Mouse (Mus musculus) heart, postnatal 14 days (tissue): Measurements from ENCODE around the gene Sri. TPM values are rescaled to one million over a fixed set of nuclear protein-coding genes. Genes with fewer than 3 reads are reported as not detected.
"Not testable (repeated sequence)": the region's sequence is repeated elsewhere in the genome, so short reads cannot be mapped to it uniquely, and the experiment has no call there.

Experiments used
- DNase-seq, 2 experiments: peaks; one replicate each; pipeline ENCODE4 v3.0.0; 2021 to 2022
- intact Hi-C: fragments of 180-260 bp; cut with DNase I; formaldehyde crosslinking; loops from one replicate; pipeline ENCODE4 v1.15.1; 2025
- long read RNA-seq, 2 experiments: library from polyadenylated mRNA; stranded (forward); transcript quantifications; one replicate each; pipeline ENCODE4 v2.0.0; 2021
- total RNA-seq, 2 experiments: library from RNA; stranded (reverse); gene quantifications; 2 replicates each; pipeline ENCODE4 v1.2.3; 2021

The Sri gene
- total RNA-seq: 100 to 1,000 TPM; 116 to 119 TPM
- long read RNA-seq, experiment 1, transcript Sri-205 (8 exons, 2,251 nt): major isoform, 98 of 110 reads
- long read RNA-seq, experiment 1, partial matches to known transcripts: 2 of 110 reads
- long read RNA-seq, experiment 1, other reads (novel, unspliced or antisense): 10 of 110 reads
- long read RNA-seq, experiment 2, transcript Sri-205 (8 exons, 2,251 nt): major isoform, 62 of 71 reads
- long read RNA-seq, experiment 2, partial matches to known transcripts: 2 of 71 reads
- long read RNA-seq, experiment 2, other reads (novel, unspliced or antisense): 7 of 71 reads

DNA sequence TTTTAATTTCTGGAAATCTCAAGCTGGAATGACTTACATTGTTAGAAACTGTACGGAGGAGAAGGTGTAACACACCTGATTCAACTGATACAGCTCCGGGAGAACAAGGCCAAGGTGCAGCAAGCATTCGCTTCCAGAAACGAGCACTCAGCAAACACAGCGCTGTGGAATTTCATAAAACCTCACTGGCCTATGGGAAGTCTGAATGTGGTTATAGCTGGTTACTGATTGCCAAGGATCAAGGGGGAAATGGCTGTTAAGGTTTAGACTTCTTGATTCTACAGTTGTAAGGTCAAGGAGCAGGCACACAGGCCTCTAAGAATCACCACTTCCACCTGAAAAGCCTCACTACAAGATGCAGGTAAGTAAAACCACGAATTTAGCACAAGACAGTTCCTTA is at the start of gene Sri:
TSS of gene Sri (plus strand) at position 224 of the 400 bp plus-strand sequence.
- intact Hi-C loops: no loop called here
- no peak for DNase-seq

DNA sequence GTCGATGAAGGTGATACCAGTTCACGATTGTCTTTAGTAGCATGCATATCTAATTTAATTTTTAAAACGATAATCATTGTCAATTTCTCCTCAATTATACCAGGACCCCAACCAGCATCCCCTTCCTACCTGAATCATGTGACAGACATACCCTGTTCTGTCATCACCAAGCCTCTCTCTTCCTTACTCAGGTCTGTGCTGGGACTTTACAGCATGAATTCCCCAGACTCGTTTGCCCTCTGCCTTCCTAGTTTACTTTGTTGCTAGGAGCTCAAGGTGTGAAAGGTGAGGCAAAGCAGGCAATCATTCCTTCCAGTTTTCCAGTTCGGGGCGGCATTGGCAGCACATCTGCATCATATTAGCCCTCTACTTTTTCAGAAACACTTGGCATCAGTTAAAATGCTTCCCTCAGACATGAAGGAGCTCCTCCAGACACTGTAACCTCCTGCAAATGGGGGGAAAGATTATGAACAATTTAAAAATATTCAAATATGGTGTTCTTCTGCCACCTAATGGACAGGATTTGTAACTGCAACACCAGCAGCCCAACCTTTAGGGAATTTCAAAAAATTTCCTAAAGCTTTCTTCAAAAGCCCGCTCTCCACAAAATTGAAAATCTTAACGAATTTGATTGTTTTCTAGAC is 49.4 kb upstream of the Sri start:
- intact Hi-C loops: loop anchor here (10.0 kb wide), 1 partner anchor 652 kb away; the partner anchor contains the start of gene Zfp804b
- DNase-seq: no peak

DNA sequence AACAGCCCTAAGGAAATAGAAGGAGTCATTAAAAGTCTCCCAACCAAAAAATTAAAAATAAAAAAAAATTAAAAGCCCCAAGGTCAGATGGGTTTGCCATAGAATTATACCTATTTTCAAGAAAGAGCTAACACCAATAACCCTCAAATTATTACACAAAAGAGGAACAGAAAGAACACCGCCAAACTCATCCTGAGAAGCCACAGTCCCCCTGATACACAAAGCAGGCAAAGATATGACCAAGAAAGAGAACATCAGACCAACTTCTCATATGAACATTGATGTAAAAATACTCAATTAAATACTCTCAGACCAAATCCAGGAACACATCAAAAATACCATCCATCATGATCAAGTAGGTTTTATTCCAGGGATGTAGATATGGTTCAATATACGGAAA is 48.8 kb upstream of the Sri start:
- intact Hi-C loops: loop anchor here (10.0 kb wide), 1 partner anchor 652 kb away; the partner anchor contains the start of gene Zfp804b

DNA sequence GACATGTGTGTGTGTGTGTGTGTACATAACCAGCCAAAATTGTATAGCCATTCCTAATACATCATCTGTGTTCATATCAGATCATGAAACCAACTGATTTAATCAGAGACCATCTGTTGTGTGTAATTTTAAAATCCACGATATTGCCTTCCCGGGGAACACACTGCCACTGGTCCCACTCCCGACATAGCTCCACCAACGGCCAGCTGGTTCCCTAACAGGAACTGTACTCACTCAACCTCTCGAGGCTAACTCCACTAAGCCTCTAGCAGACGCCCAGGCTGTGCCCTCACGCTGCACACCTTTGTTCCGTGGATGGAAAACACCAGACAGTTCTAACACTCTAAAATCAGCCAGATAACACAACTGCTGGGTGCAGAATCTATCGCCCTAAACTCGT is 45.4 kb upstream of the Sri start:
- intact Hi-C loops: no loop called here
- no peak for DNase-seq

More for the DNA sequence above, 48.8 kb upstream of the Sri start:
- no peak for DNase-seq

DNA sequence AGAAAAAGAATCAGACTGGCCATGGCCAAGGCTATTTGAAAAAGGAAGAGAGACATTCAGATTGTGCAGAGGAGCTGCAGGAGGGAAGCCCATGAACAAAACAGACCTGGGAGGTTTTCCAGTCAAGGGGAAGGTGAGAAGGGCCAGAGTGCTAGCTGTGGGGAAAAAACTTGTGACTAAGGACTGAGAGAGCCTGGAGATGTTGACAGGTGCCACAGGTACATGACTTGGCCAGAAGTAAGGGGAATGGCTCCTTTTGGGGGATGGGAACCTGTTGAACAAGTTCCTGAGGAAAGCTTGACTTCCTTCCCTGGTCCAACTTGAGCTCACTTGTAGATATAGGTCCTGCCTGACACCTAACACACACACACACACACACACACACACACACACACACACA is 43.1 kb upstream of the Sri start:
- no peak for DNase-seq
- intact Hi-C loops: no loop called here

DNA sequence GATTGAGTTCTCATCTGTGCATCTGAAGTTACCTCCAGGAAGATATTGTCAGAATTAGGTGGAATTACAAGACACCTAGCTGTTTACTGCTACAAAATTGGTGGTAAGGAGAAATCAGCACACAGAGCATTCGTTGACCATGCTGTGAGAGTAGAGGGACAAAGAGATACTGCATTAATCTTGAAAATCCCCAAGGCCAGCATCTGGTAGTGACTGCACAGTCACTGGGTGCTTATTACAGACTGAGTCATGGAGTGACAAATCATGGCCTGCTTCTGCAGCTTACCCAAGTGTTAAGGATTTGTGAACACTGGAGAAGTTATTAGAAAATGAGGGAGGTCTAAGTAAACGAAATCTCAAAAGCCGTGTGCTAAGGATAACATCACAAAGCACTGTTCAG is 32.6 kb upstream of the Sri start:
- no peak for DNase-seq
- intact Hi-C loops: no loop called here

DNA sequence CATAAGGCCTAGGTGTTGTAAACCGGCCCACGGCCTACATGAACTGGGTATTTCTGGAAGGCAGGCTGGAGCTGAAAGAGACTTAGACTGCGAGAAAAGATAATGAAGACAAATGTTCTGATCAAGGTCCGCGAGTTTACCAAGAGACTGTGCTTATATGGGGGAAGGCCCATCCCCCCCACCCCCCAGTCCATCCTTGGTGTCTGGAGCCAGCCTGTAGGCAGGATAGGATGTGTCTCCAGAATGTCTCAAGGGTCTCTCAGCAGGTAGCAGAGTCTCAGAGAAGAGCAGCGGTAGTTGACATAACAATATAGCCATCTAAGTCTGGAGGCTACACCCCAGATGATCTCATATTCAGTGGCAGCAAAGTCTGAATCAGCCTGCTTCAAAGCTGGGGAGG is 11.3 kb upstream of the Sri start:
- DNase-seq, intact Hi-C loops: not testable (repeated sequence)

DNA sequence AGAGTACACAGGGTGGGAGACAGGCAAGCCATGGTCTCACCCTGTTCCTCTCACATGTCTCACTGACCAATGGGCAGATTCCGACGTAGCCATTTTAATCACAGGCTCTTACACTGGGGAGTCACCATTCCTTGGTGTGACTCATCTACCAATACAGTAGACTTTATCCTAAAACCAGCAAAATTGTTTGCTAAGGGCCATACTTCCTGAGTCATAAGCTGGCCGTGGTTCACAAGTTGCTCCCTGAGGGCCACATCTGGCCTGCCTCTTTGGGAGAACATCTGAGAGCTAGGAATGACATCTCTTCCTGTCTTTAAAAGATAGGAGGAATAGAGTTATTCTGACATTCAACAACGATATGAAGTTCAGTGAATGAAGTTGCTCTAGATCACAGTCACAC is 7.9 kb downstream of the Sri start:
- intact Hi-C loops: no loop called here
- peak in 1 of 2 experiments; percentile 34 for DNase-seq

DNA sequence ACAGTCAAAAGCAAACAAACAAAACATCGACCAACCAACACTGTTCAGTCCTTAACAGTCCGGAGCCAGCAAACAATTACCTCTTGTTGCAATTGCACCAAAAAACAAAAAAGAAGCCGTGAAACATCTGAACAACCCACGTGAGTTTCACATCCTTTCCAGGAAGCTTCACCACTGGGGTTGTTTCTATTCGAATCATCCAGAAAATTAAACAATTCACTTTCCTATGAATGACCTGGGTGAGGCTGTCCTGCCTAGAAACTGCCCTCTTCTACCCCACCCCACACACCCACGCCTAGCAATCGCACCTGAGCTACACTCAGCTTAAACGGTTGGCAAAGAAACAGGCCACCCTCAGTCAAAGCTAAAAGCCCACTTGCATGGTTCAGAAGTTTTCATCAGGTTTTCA is 9.8 kb downstream of the Sri start:
- intact Hi-C loops: no loop called here
- DNase-seq: no peak

DNA sequence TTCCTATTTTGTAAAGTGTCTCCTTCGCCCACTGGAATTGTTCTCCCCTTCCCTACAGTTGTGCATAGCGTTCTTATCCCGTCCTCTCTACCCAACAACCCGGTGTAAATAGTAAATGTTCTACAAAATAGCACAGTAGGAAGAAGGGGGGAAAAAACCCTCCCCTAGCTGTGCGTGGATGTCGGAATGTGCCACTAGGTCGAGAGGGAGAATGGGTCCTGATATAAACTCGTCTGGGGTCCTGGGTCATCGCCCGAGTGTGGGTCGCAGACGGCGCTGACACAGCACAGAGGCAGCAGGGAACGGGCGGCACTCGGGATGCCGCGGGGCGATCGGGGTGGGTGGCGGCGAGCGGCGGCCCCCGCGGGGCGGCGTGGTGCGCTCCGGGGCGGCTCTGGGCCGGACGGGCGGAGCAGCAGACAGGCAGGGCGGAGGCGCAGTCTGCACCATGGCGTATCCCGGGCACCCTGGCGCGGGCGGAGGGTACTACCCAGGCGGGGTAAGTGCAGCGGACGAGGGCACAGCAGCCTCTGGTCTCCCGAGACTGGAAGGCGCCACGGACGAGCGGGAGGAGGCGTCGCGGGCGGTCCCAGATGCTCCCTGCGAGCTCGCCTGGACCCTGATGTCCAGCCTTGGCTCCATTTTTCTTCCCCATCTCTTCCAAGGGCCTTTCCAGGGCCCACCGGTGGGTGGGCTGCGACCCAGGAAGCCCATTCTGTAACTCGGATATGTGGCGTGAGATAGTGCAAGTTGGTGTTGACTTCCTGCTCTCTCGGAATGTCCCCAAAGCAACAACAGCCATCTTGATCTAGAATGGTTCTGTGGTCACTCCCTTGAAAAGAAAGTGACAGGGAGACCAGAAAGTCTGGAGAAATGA is 10.5 kb downstream of the Sri start:
- DNase-seq: peak; percentile 86 to 87
- intact Hi-C loops: no loop called here

DNA sequence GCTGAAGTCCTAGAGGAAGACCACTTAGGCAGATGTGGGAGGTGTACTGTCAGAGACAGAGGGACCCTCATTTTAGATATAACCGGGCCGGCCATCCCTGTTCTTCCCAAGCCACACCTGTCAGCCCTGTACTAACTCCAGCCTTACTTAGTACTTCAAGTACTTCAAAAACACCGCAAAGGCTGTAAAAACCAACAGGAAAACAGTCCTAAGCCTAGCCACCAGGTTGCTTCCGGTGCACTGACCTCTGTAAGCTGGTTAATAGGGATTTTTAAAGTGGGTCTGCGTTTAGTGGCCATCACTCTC is 11.1 kb downstream of the Sri start:
- intact Hi-C loops: no loop called here
- no peak for DNase-seq

DNA sequence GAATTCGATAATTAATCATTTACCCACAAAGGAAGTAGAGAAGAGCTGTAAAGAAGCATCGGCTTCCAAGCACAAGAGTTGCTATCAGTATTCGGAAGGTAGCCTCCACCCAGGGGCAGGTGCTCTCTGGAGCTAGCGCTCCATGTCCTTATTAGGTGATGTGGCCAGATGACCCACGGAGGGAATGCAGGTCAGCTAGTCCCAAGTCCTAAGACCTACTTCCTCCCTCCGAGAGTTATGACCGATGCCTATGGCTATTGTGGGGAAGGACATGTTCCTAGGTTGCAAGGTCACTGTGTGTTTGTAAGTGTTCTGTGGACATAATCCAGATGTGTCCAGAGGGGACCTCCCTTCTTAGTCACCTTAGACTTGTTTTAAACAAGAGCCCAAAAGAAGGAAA is 12.2 kb downstream of the Sri start:
- intact Hi-C loops: no loop called here
- peak in 1 of 2 experiments; percentile 10 for DNase-seq

DNA sequence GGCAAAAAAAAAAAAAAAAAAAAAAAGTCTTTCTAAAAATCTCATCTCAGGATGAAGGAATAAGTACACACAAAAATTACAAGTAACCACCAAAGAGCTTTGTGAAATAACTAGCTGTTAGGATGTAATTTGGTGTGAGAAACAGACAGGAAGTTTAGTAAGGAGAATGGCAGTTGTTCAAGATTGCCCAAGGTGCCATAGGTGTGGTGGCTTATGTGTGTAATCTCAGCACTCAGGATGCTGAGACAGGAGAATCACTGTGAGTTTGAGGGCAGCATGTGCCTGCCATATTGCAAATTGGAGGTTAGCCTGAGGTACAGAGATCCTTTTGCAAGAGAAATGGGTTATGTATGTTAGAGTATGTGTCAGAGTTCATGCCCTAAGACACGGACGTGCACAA is 16.6 kb downstream of the Sri start:
- intact Hi-C loops: no loop called here
- DNase-seq: no peak

DNA sequence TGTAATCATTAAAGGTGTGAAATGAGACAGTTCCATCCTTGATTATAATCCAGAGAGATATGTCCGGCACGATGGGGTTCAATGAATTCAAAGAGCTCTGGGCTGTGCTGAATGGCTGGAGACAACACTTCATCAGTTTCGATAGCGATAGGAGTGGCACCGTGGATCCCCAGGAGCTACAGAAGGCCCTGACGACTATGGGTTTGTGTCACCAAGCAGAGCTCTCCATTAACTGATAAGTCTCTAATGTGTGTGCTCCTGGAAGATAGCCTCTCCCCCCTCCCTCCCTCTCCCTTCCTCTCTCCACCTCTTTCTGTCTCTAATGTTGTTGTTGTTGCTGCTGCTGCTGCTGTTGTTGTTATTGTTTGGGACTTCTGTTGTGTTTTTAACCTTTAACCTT is 17.3 kb downstream of the Sri start:
- DNase-seq: no peak
- intact Hi-C loops: no loop called here

DNA sequence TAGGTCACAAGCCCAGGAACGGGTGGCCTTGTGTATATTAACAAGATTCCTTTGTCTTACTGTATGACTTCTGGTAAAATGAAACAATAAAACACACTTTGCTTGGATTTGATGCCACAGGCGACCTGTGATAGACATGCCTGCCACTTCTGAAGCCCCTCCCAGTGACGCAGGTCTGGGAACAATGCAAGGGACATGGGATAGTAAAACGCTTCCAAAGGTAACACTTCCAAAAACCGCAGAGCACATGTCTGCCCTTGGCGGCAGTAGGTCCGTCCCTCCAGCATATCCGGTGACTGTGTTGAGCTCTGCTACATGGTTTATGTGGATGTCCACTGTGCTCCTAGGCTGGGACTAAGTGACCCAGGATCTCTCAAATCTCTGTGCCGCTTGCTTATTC is 27.5 kb downstream of the Sri start:
- DNase-seq: no peak
- intact Hi-C loops: no loop called here

DNA sequence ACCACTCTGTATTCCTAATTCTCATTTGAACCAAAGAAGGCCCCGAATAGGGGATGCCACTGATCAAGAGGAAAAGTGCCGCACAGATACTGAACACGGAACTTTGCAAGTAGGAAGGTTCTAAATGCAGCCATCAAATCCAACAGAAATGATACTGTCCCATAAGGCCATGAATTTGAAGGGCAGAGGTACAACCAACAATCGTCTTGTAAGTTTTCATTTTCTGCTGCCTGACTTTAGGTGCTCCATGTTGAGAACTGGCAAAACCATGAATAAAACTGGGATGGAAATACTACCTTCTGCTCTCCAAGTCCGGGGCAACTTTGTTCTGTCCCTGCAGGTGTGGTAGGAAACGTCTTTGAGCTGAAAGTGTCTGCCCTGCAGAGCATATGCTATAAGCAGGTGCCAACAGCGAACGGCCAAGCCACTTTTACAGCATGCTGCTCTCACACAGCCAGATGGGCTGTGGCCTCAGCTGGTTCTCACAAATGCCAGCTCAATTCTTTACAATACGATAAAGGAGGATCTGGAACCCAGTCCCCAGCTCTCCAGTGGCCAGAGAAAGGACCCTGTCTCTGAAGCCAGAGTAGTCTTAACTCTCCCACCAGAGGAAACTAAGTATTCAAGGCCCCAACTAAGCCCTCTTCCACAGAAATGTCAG is 28.2 kb downstream of the Sri start:
- intact Hi-C loops: no loop called here
- no peak for DNase-seq

DNA sequence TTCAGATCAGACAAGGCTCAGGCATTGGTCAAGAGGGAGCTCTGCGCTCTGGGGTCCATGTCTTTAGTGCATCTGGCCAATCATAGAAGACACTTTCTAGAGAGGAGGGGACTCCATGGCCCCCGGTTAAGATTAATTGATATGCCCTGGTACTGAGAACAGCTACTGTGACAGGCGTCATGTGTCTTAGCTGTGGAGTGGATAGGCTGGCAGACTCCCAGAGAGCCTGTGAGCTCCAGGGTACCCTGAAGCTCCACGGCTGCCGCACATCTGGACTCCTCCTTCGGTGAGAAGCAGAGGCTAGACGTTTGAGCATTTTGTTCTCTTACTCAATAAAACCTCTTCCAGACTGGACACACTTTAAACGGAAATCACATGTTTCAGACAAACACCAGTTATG is 31.6 kb downstream of the Sri start:
- intact Hi-C loops: no loop called here

DNA sequence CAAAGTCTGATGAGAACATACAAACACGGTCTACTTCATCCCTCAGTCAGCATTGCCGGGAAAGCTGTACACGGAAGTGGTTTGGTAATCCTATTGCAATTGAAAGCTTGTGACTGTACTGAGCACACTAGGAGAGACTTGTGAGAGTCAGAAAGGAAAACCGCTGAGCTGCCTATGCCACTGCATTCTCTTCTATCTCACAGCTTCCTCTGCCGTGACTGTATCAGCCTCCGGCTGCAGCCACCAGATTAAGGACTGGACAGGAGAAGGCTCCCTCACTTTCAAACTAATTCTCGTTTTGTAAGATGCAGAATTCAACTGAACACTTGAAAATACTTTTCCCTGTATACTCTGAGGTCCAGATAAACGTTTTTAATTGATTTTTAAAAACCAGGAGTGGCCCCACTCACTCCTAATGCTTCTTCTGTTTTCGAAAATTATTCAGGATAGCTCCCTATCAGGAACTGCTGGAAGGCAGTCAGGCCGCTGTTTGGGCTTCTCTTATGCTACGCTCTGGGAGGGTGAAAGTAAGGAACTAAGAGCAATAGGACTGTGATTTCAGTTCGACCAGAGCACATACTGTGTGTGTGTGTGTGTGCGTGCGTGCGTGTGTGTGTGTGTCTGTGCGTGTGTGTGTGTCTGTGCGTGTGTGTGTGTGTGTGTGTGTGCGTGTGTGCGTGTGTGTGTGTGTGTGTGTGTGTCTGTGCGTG is 37.1 kb downstream of the Sri start:
- intact Hi-C loops: no loop called here
- no peak for DNase-seq

More for the DNA sequence above, 31.6 kb downstream of the Sri start:
- no peak for DNase-seq

DNA sequence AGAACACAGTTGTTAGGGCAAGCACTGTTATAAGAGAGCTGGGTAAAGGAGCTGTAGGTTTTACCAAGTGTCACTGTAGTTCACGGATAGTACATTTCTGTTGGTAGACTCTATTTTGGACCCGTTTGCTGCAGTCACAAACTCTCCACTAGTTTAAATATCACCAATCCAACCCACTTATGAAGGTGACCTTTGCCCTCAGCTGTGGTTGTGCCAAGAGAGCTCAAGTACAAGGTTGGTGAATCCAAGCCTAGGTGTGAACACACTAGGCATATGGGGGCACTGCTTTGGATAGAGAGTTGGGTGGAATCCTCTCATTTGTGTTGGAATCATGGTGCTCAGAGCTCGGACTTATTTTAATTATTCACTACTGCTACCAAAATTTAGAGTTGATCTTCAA is 39.8 kb downstream of the Sri start:
- no peak for DNase-seq

DNA sequence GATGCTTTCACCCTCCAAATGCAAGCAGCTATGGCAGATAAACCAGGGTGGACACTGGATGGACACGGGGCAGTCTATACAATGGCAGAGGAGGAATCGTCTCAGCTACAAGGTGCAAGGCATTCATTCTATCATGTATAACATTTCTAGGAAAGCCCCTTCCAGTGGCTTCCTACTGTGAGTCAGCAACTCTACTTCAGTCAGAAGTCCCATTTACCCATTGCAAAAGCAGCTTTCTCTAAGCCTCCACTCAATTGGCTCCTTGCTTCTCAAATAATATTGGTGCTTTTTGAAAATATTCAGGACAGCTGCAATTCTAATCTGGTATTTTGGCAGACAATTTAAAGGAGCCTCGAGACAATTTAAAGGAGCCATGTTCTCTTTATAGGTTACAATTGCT is 42.3 kb downstream of the Sri start:
- DNase-seq: no peak
- intact Hi-C loops: no loop called here

More for the DNA sequence above, 39.8 kb downstream of the Sri start:
- intact Hi-C loops: no loop called here
